Mouse (Mus musculus) intestine, postnatal 0 days (tissue): ENCODE measurements around the gene Fpr1. TPM values are rescaled to one million over a fixed set of nuclear protein-coding genes. Genes with fewer than 3 reads are reported as not detected.

ENCODE experiments used
- ATAC-seq: fragments of 200-750 bp; cut with Nextera tagmentation; 2 replicates; pipeline ENCODE4 v1.8.0; 2017; ENCODE audit warnings: mild to moderate bottlenecking, moderate TSS enrichment, moderate library complexity
- H3K27ac ChIP-seq: fragments of 300-500 bp; sonication (generic); 2 replicates; pipeline ENCODE4 v1.5.1; 2014; ENCODE audit warnings: mild to moderate bottlenecking, low read depth, low read length, moderate library complexity
- H3K27me3 ChIP-seq: fragments of 300-500 bp; sonication (generic); replicated peaks from 2 replicates; pipeline ENCODE4 v1.6.1; 2014; ENCODE audit warnings: low read length, mixed read lengths; ENCODE audit not compliant: control insufficient read depth, insufficient read depth
- H3K36me3 ChIP-seq: fragments of 300-500 bp; sonication (generic); 2 replicates; pipeline ENCODE4 v1.6.1; 2014; ENCODE audit warnings: mild to moderate bottlenecking, moderate library complexity; ENCODE audit not compliant: control insufficient read depth, insufficient read depth
- H3K4me1 ChIP-seq: fragments of 300-500 bp; sonication (generic); replicated peaks from 2 replicates; pipeline ENCODE4 v1.6.1; 2014; ENCODE audit warnings: antibody characterized with exemption, low read length, mixed read lengths; ENCODE audit not compliant: control insufficient read depth, insufficient read depth
- H3K4me2 ChIP-seq: fragments of 300-500 bp; sonication (generic); replicated peaks from 2 replicates; pipeline ENCODE4 v1.6.1; 2014; ENCODE audit warnings: low read depth, mild to moderate bottlenecking, moderate library complexity
- H3K4me3 ChIP-seq: fragments of 300-500 bp; sonication (generic); 2 replicates; pipeline ENCODE4 v1.5.1; 2014; ENCODE audit warnings: low read depth, low read length
- H3K9ac ChIP-seq: fragments of 300-500 bp; sonication (generic); 2 replicates; pipeline ENCODE4 v1.6.1; 2014; ENCODE audit warnings: mild to moderate bottlenecking, low read depth, low read length
- H3K9me3 ChIP-seq: fragments of 300-500 bp; sonication (generic); 2 replicates; pipeline ENCODE4 v1.6.1; 2016; ENCODE audit warnings: mixed run types; ENCODE audit not compliant: control insufficient read depth
- CTCF ChIP-seq: sonication (generic); IDR thresholded peaks from 2 replicates; pipeline ENCODE4 v1.5.1; 2016; ENCODE audit warnings: low read depth, mild to moderate bottlenecking, control low read depth, antibody characterized with exemption, moderate library complexity
- WGBS: fragments of 180-500 bp; shearing (Covaris S2); extraction: QIAGEN DNeasy Blood & Tissue Kit; methylation state at CpG from one replicate; pipeline ENCODE4 v1.1.7; 2014; 5-methylcytosine and 5-hydroxymethylcytosine counted together
- polyA plus RNA-seq: library from polyadenylated mRNA; unstranded; fragments of >200 nt; fragmentation: Nextera tagmentation; extraction: Ambion mirVana; gene quantifications from 2 replicates; pipeline ENCODE4 v1.2.1, GENCODE M21; 2015

Fpr1 gene
- polyA plus RNA-seq, 1 experiment from 2014 or later: 0.37 TPM

GRCm38 (mm10) chr17:17834896-17835295 lies 48.8 kb downstream of the Fpr1 start:
- Histone ChIP-seq H3K36me3 (no peaks in the 10 kb centered on the region), H3K4me2 (no peak overlapping the region), H3K9ac (no peak overlapping the region), H3K4me3 (no peak overlapping the region), H3K27ac (no peak overlapping the region), H3K4me1 (no peaks in the 10 kb centered on the region; the same call in 1 of the 2 replicates), H3K9me3 (no peaks in the 10 kb centered on the region), H3K27me3 (no peaks in the 10 kb centered on the region)
- 0% methylated on average over 1 of the region's 1 CpGs for WGBS
- ATAC-seq: no peak
- no peak for TF ChIP-seq CTCF

GRCm38 (mm10) chr17:17830731-17831130 lies 53.0 kb downstream of the Fpr1 start:
- WGBS: 73% methylated on average over 7 of the region's 7 CpGs
- TF ChIP-seq CTCF: no peak
- Histone ChIP-seq H3K9me3 (no peaks in the 10 kb centered on the region), H3K4me2 (peak overlapping the region; percentile 90; the same call in 1 of the 2 replicates), H3K4me3 (no peak overlapping the region), H3K4me1 (no peaks in the 10 kb centered on the region), H3K27me3 (no peaks in the 10 kb centered on the region), H3K36me3 (no peaks in the 10 kb centered on the region), H3K27ac (no peak overlapping the region), H3K9ac (no peak overlapping the region)
- ATAC-seq: no peak

- no peaks in the 10 kb centered on the region for H3K36me3 ChIP-seq
- ATAC-seq: no peak
- TF ChIP-seq CTCF: no peak
- peak overlapping the region; percentile 31 for H3K9ac ChIP-seq
- H3K4me2 ChIP-seq: peak overlapping the region; percentile 90
- H3K27ac ChIP-seq: no peak overlapping the region
- no peaks in the 10 kb centered on the region for H3K27me3 ChIP-seq
- H3K9me3 ChIP-seq: no peaks in the 10 kb centered on the region
- no peaks in the 10 kb centered on the region for H3K4me1 ChIP-seq
- WGBS: 62% methylated on average over 20 of the region's 23 CpGs
- H3K4me3 ChIP-seq: peak overlapping the region; percentile 79
Observed at GRCm38 (mm10) chr17:17829816-17830535, 53.8 kb downstream of the Fpr1 start.

- 24% methylated on average over 6 of the region's 6 CpGs for WGBS
- Histone ChIP-seq H3K36me3 (no peaks in the 10 kb centered on the region), H3K27ac (peak overlapping the region; percentile 91; the same call in 1 of the 2 replicates), H3K4me1 (no peaks in the 10 kb centered on the region), H3K4me2 (peak overlapping the region; percentile 90), H3K9ac (peak overlapping the region; percentile 31), H3K4me3 (peak overlapping the region; percentile 79), H3K9me3 (no peaks in the 10 kb centered on the region), H3K27me3 (no peaks in the 10 kb centered on the region)
- no peak for TF ChIP-seq CTCF
- ATAC-seq: no peak
Observed at GRCm38 (mm10) chr17:17829052-17829785, 54.5 kb downstream of the Fpr1 start.

GRCm38 (mm10) chr17:17828191-17828981 lies 55.4 kb downstream of the Fpr1 start:
- H3K27me3 ChIP-seq: no peaks in the 10 kb centered on the region
- H3K9ac ChIP-seq: peak overlapping the region; percentile 65
- peak overlapping the region; percentile 90 for H3K4me2 ChIP-seq
- WGBS: 3% methylated on average over 11 of the region's 15 CpGs
- TF ChIP-seq CTCF: no peak
- no peaks in the 10 kb centered on the region for H3K9me3 ChIP-seq
- H3K36me3 ChIP-seq: no peaks in the 10 kb centered on the region
- H3K4me1 ChIP-seq: no peaks in the 10 kb centered on the region
- H3K4me3 ChIP-seq: peak overlapping the region; percentile 79
- ATAC-seq: peak; percentile 25; the same call in 1 of the 2 replicates
- H3K27ac ChIP-seq: peak overlapping the region; percentile 91
